Mouse (Mus musculus) C2C12 (cell line): ENCODE results near the gene Gpd2.

Experiments
- CTCF ChIP-seq: IDR thresholded peaks from one replicate; pipeline ENCODE4 v1.5.1; 2011; ENCODE audit not compliant: control insufficient read depth, insufficient read depth, insufficient read length
- MAX ChIP-seq: IDR thresholded peaks from one replicate; pipeline ENCODE4 v1.6.1; 2011; ENCODE audit warnings: mild to moderate bottlenecking, control low read depth
- MYOD1 ChIP-seq: IDR thresholded peaks from one replicate; pipeline ENCODE4 v1.6.1; 2011; ENCODE audit warnings: low read depth; ENCODE audit not compliant: control insufficient read depth, insufficient read length
- MYOG ChIP-seq: IDR thresholded peaks from one replicate; pipeline ENCODE4 v1.6.1; 2011; ENCODE audit not compliant: control insufficient read depth, insufficient read length; ENCODE audit errors: extremely low read depth
- USF1 ChIP-seq: IDR thresholded peaks from one replicate; pipeline ENCODE4 v1.6.1; 2011; ENCODE audit warnings: low read depth, mild to moderate bottlenecking, control low read depth, moderate library complexity

GRCm38 (mm10) chr2:57335397-57335796 is 98.0 kb downstream of the Gpd2 start:
- TF ChIP-seq CTCF (no peak), MAX (no peak), MYOD1 (no peak), MYOG (no peak), USF1 (no peak)
